Mouse (Mus musculus) bone marrow macrophage, adult 2 months (primary cell): ENCODE measurements at regions not wholly inside any gene's neighbourhood (a gene's known extent, or its start where the extent isn't known, plus 50 kb on each side); places are given as distances from the start of the nearest gene placed in this dataset.

Source experiments
- CTCF ChIP-seq: IDR thresholded peaks from 2 replicates; pipeline ENCODE4 v1.5.1; 2012; ENCODE audit warnings: low read depth, mild to moderate bottlenecking, low read length, moderate library complexity
- POLR2A ChIP-seq: IDR thresholded peaks from 2 replicates; pipeline ENCODE4 v1.6.1; 2012; ENCODE audit warnings: mild to moderate bottlenecking, low read depth, low read length, borderline replicate concordance

- no peak for TF ChIP-seq POLR2A
- TF ChIP-seq CTCF, result no peak
Measured at GRCm38 (mm10) chr12:107266696-107267095, 221.7 kb upstream of the 3110018I06Rik start.
